Mouse (Mus musculus) lung, adult 2 months (tissue): Measurements from ENCODE around the gene Nudt4.

ENCODE experiments used
- CTCF ChIP-seq: fragments of 200-500 bp; IDR thresholded peaks from 2 replicates; pipeline ENCODE4 v1.5.1; 2011; ENCODE audit warnings: mild to moderate bottlenecking, low read length, control low read depth; ENCODE audit not compliant: insufficient read depth
- POLR2A ChIP-seq: fragments of 200-500 bp; IDR thresholded peaks from 2 replicates; pipeline ENCODE4 v1.6.1; 2011; ENCODE audit warnings: low read depth, mild to moderate bottlenecking, control low read depth, low read length, borderline replicate concordance; ENCODE audit errors: extremely low read depth

GRCm38 (mm10) chr10:95561616-95562015, 2.3 kb downstream of the Nudt4 start:
- no peak for TF ChIP-seq CTCF
- no peak for TF ChIP-seq POLR2A
